Mouse (Mus musculus) kidney, postnatal 0 days (tissue): ENCODE data around the gene Zfp398. TPM values are rescaled to one million over a fixed set of nuclear protein-coding genes. Genes with fewer than 3 reads are reported as not detected.

Source experiments
- ATAC-seq: fragments of 200-750 bp; cut with Nextera tagmentation; replicated peaks from 2 replicates; pipeline ENCODE4 v1.8.0; 2017; ENCODE audit warnings: low read depth, moderate number of reproducible peaks, moderate TSS enrichment, moderate library complexity; ENCODE audit not compliant: low FRiP score
- DNase-seq: peaks from one replicate; pipeline ENCODE4 v3.0.0-alpha.2; 2016; ENCODE audit warnings: low spot score
- H3K27ac ChIP-seq: fragments of 300-500 bp; sonication (generic); 2 replicates; pipeline ENCODE4 v1.5.1; 2014; ENCODE audit warnings: mild to moderate bottlenecking
- H3K27me3 ChIP-seq: fragments of 300-500 bp; sonication (generic); 2 replicates; pipeline ENCODE4 v1.6.1; 2014; ENCODE audit warnings: low read length, mixed read lengths; ENCODE audit not compliant: insufficient read depth
- H3K36me3 ChIP-seq: fragments of 300-500 bp; sonication (generic); 2 replicates; pipeline ENCODE4 v1.6.1; 2014; ENCODE audit warnings: low read length, mixed read lengths; ENCODE audit not compliant: insufficient read depth
- H3K4me1 ChIP-seq: fragments of 300-500 bp; sonication (generic); replicated peaks from 2 replicates; pipeline ENCODE4 v1.6.1; 2014; ENCODE audit warnings: antibody characterized with exemption, low read length, mixed read lengths; ENCODE audit not compliant: insufficient read depth
- H3K4me2 ChIP-seq: fragments of 300-500 bp; sonication (generic); 2 replicates; pipeline ENCODE4 v1.6.1; 2014; ENCODE audit warnings: mild to moderate bottlenecking, low read length, moderate library complexity, mixed read lengths
- H3K4me3 ChIP-seq: fragments of 300-500 bp; sonication (generic); replicated peaks from 2 replicates; pipeline ENCODE4 v1.5.1; 2014; ENCODE audit warnings: low read depth, low read length
- H3K9ac ChIP-seq: fragments of 300-500 bp; sonication (generic); 2 replicates; pipeline ENCODE4 v1.6.1; 2014; ENCODE audit warnings: low read depth, low read length
- H3K9me3 ChIP-seq: fragments of 300-500 bp; sonication (generic); replicated peaks from 2 replicates; pipeline ENCODE4 v1.6.1; 2016; ENCODE audit warnings: low read length, inconsistent platforms, mixed read lengths
- CTCF ChIP-seq: IDR thresholded peaks from 2 replicates; pipeline ENCODE4 v1.5.1; 2016; ENCODE audit warnings: antibody characterized with exemption, low read depth, mild to moderate bottlenecking, moderate library complexity
- WGBS: fragments of 180-500 bp; shearing (Covaris S2); extraction: QIAGEN DNeasy Blood & Tissue Kit; methylation state at CpG from one replicate; pipeline ENCODE4 v1.1.7; 2014; 5-methylcytosine and 5-hydroxymethylcytosine counted together
- microRNA counts: library from miRNA; unstranded; fragments of <30 nt; microRNA quantifications from one replicate; lab custom pipeline; 2015
- microRNA-seq: library from miRNA; unstranded; fragments of <30 nt; microRNA quantifications from one replicate; pipeline ENCODE4, GENCODE M21; 2016
- polyA plus RNA-seq: library from polyadenylated mRNA; unstranded; fragments of >200 nt; fragmentation: Nextera tagmentation; extraction: Ambion mirVana; gene quantifications from 2 replicates; pipeline ENCODE4 v1.2.1, GENCODE M21; 2015

Zfp398 gene
- polyA plus RNA-seq, 1 experiment from 2014 or later, result 6.7 TPM

- ATAC-seq (no peak), DNase-seq (no peak)
- Histone ChIP-seq H3K36me3 (no peaks in the 10 kb centered on the region), H3K9ac (no peak overlapping the region), H3K4me2 (no peak overlapping the region), H3K4me3 (no peak overlapping the region), H3K27ac (no peak overlapping the region), H3K4me1 (peaks cover 7% of the 10 kb centered on the region), H3K9me3 (no peaks in the 10 kb centered on the region), H3K27me3 (no peaks in the 10 kb centered on the region)
- 69% methylated on average over 3 of the region's 3 CpGs for WGBS
- no peak for TF ChIP-seq CTCF
Measured at GRCm38 (mm10) chr6:47918768-47919274, 83.4 kb downstream of the Zfp398 start.

- TF ChIP-seq CTCF, result no peak
- Histone ChIP-seq H3K4me2 (peak overlapping the region; percentile 78), H3K4me1 (peaks cover 7% of the 10 kb centered on the region), H3K4me3 (peak overlapping the region; percentile 79), H3K27ac (peak overlapping the region; percentile 98; the same call in 1 of the 2 replicates), H3K36me3 (no peaks in the 10 kb centered on the region), H3K9me3 (no peaks in the 10 kb centered on the region), H3K27me3 (no peaks in the 10 kb centered on the region), H3K9ac (no peak overlapping the region)
- WGBS, result 28% methylated on average over 11 of the region's 11 CpGs
- peak; percentile 30 for ATAC-seq
- DNase-seq, result no peak
Measured at GRCm38 (mm10) chr6:47919646-47920446, 84.4 kb downstream of the Zfp398 start.

GRCm38 (mm10) chr6:47920447-47921340 is 85.2 kb downstream of the Zfp398 start, which contains the start of gene Zfp212:
Gene Zfp212 (plus strand): TSS chr6:47920476.
- no peaks in the 10 kb centered on the region for H3K27me3 ChIP-seq
- H3K4me2 ChIP-seq, result peak within 1 kb of the TSS; percentile 78
- peak; percentile 70 for TF ChIP-seq CTCF
- no peaks in the 10 kb centered on the region for H3K9me3 ChIP-seq
- peak within 1 kb of the TSS; percentile 79 for H3K4me3 ChIP-seq
- peak within 1 kb of the TSS; percentile 98 for H3K27ac ChIP-seq
- ATAC-seq, result peak; percentile 92
- peaks cover 7% of the 10 kb centered on the region for H3K4me1 ChIP-seq
- peak; percentile 96 for DNase-seq
- no peaks in the 10 kb centered on the region for H3K36me3 ChIP-seq
- under 1% methylated on average over 67 of the region's 67 CpGs for WGBS
- H3K9ac ChIP-seq, result peak within 1 kb of the TSS; percentile 86

MicroRNAs encoded within 50 kb of the gene (microRNA counts, 519-probe panel; counts per million panel counts)
- 330 counts per million, percentile 68 among the panel's probes with 10 or more counts for microRNA mmu-miR-704 (lab: Ali Mortazavi, UCI)

Small RNAs within 50 kb of the gene (microRNA-seq; reads per million reads assigned to microRNA genes)
- not detected for gene Mir704

Other genes with a start within 250 kb of the Zfp398 start
- gene Ezh2, start 240.3 kb upstream of the Zfp398 start, polyA plus RNA-seq, result 56.7 and 64.5 TPM in 2 replicates
- 209 and 245 TPM in 2 replicates for gene Pdia4, start 22.2 kb upstream of the Zfp398 start, polyA plus RNA-seq
- gene Zfp786, start 4.8 kb upstream of the Zfp398 start, polyA plus RNA-seq, result 1.9 and 2.1 TPM in 2 replicates
- gene Zfp282, start 41.5 kb downstream of the Zfp398 start, polyA plus RNA-seq, result 12.4 and 12.5 TPM in 2 replicates
- gene Zfp212, start 84.8 kb downstream of the Zfp398 start, polyA plus RNA-seq, result 14.4 and 15.2 TPM in 2 replicates
- 6.5 and 6.9 TPM in 2 replicates for gene Zfp956, start 117.7 kb downstream of the Zfp398 start, polyA plus RNA-seq
- gene Zfp777, start 213.2 kb downstream of the Zfp398 start, polyA plus RNA-seq, result 7.0 and 7.6 TPM in 2 replicates